In genomic region chr14:25342865-25343565, GRCm38 (mm10) we compare ENCODE assay signal across 13 mouse cellular contexts.
DNase-seq lines count a peak whose midpoint lies in the region; ATAC-seq and TF ChIP-seq lines count a peak whose summit lies in the region.
"Had no signal": no experiment of that assay in that cellular context is flagged by ENCODE, and none has a peak within 500 bp of the region (broad histone marks: within the 10 kb centered on the region; RNA-seq: fewer than 3 reads in every experiment).

No protein-coding gene starts in this region.

- H3K4me1 ChIP-seq in heart, embryonic 16.5 days (ENCODE audit: control insufficient read depth, insufficient read depth, low read length): peaks cover 47% of the 10 kb centered on the region
- peaks cover 9% of the 10 kb centered on the region for H3K4me1 ChIP-seq in heart, adult 2 months (ENCODE audit: control insufficient read depth, insufficient read depth, low read length)
- peaks cover 46% of the 10 kb centered on the region for H3K4me1 ChIP-seq in midbrain, embryonic 10.5 days
- H3K4me1 ChIP-seq in midbrain, embryonic 15.5 days: peaks cover 9% of the 10 kb centered on the region
- H3K4me1 ChIP-seq in limb, embryonic 12.5 days (replicated peaks): peaks cover 77% of the 10 kb centered on the region
- H3K4me1 ChIP-seq in stomach, embryonic 14.5 days (ENCODE audit: control insufficient read depth, insufficient read depth, low read length): peaks cover 28% of the 10 kb centered on the region

- H3K79me2 ChIP-seq in heart, adult 2 months (replicated peaks; ENCODE audit: control insufficient read depth, insufficient read depth, low read length): no peaks in the 10 kb centered on the region

- ATAC-seq in heart, embryonic 16.5 days (replicated peaks; ENCODE audit: extremely low read depth, insufficient read depth, low FRiP score): 0 out of 2 replicates have a peak, but pooled peaks have one; percentile 23
- ATAC-seq in midbrain, embryonic 15.5 days (replicated peaks): no peak
- no peak for ATAC-seq in limb, embryonic 12.5 days (ENCODE audit: insufficient number of reproducible peaks, insufficient read depth, low FRiP score, low TSS enrichment, low read depth)
- no peak for ATAC-seq in stomach, embryonic 14.5 days (ENCODE audit: insufficient number of reproducible peaks, insufficient read depth, low FRiP score, low read depth)

- intact Hi-C loops in heart, adult 2 months (cut with DNase I): no loop called here
- intact Hi-C loops in left cerebral cortex, postnatal 14 days (cut with DNase I): no loop called here

- H3K4me2 ChIP-seq in heart, embryonic 16.5 days (ENCODE audit: low read depth, low read length): no peak overlapping the region
- no peak overlapping the region for H3K4me2 ChIP-seq in midbrain, embryonic 15.5 days
- peak overlapping the region; percentile 19; the same call in 1 of the 2 replicates for H3K4me2 ChIP-seq in limb, embryonic 12.5 days
- H3K4me2 ChIP-seq in stomach, embryonic 14.5 days (replicated peaks; ENCODE audit: low read depth, low read length): no peak overlapping the region
- H3K4me2 ChIP-seq: embryonic facial prominence, embryonic 12.5 days had no signal

- TF ChIP-seq CTCF in heart, adult 2 months (IDR thresholded peaks at IDR 0.05): no peak

- no peak overlapping the region for H3K4me3 ChIP-seq in heart, embryonic 16.5 days (ENCODE audit: low read length)
- H3K4me3 ChIP-seq in heart, adult 2 months: no peak overlapping the region
- no peak overlapping the region for H3K4me3 ChIP-seq in midbrain, embryonic 10.5 days
- no peak overlapping the region for H3K4me3 ChIP-seq in midbrain, embryonic 15.5 days
- H3K4me3 ChIP-seq in limb, embryonic 12.5 days (replicated peaks): no peak overlapping the region
- no peak overlapping the region for H3K4me3 ChIP-seq in stomach, embryonic 14.5 days (ENCODE audit: low read depth, low read length)
- H3K4me3 ChIP-seq: embryonic facial prominence, embryonic 12.5 days; megakaryocyte, embryonic 14.5 days had no signal

- H3K27me3 ChIP-seq in heart, embryonic 16.5 days (ENCODE audit: control insufficient read depth, insufficient read depth, low read length): no peaks in the 10 kb centered on the region
- H3K27me3 ChIP-seq in heart, adult 2 months (ENCODE audit: control insufficient read depth, insufficient read depth, low read length): no peaks in the 10 kb centered on the region
- no peaks in the 10 kb centered on the region; the same call in 1 of the 2 replicates for H3K27me3 ChIP-seq in midbrain, embryonic 10.5 days (ENCODE audit: low read depth, poor library complexity, severe bottlenecking)
- H3K27me3 ChIP-seq in midbrain, embryonic 15.5 days (replicated peaks): no peaks in the 10 kb centered on the region
- no peaks in the 10 kb centered on the region for H3K27me3 ChIP-seq in limb, embryonic 12.5 days
- no peaks in the 10 kb centered on the region for H3K27me3 ChIP-seq in stomach, embryonic 14.5 days (ENCODE audit: control insufficient read depth, insufficient read depth, low read length)
- H3K27me3 ChIP-seq: embryonic facial prominence, embryonic 12.5 days had no signal

- no peak for TF ChIP-seq EP300 in heart, adult 2 months (IDR thresholded peaks at IDR 0.05; ENCODE audit: insufficient read depth, low read depth, low read length)

- peak overlapping the region; percentile 12 for H3K27ac ChIP-seq in heart, embryonic 16.5 days (ENCODE audit: low read length)
- no peak overlapping the region for H3K27ac ChIP-seq in heart, adult 2 months
- peak overlapping the region; percentile 34; the same call in 1 of the 2 replicates for H3K27ac ChIP-seq in midbrain, embryonic 10.5 days (replicated peaks)
- no peak overlapping the region for H3K27ac ChIP-seq in midbrain, embryonic 15.5 days
- H3K27ac ChIP-seq in limb, embryonic 12.5 days: peak overlapping the region; percentile 78
- peak overlapping the region; percentile 48; the same call in 1 of the 2 replicates for H3K27ac ChIP-seq in stomach, embryonic 14.5 days (ENCODE audit: low read length)

- H3K9ac ChIP-seq in heart, embryonic 16.5 days (ENCODE audit: low read length): no peak overlapping the region
- H3K9ac ChIP-seq in heart, adult 2 months (ENCODE audit: low read depth, low read length): no peak overlapping the region
- no peak overlapping the region for H3K9ac ChIP-seq in midbrain, embryonic 15.5 days
- H3K9ac ChIP-seq in limb, embryonic 12.5 days (replicated peaks): no peak overlapping the region
- no peak overlapping the region for H3K9ac ChIP-seq in stomach, embryonic 14.5 days (replicated peaks; ENCODE audit: low read depth, low read length)
- H3K9ac ChIP-seq: embryonic facial prominence, embryonic 12.5 days had no signal

- H3K9me3 ChIP-seq in heart, embryonic 16.5 days (replicated peaks; ENCODE audit: control insufficient read depth, low read length): no peaks in the 10 kb centered on the region
- H3K9me3 ChIP-seq in midbrain, embryonic 10.5 days (replicated peaks): no peaks in the 10 kb centered on the region
- H3K9me3 ChIP-seq in midbrain, embryonic 15.5 days: no peaks in the 10 kb centered on the region
- H3K9me3 ChIP-seq in limb, embryonic 12.5 days: no peaks in the 10 kb centered on the region
- no peaks in the 10 kb centered on the region for H3K9me3 ChIP-seq in stomach, embryonic 14.5 days (ENCODE audit: control insufficient read depth, low read depth, low read length)
- H3K9me3 ChIP-seq: embryonic facial prominence, embryonic 12.5 days; megakaryocyte, embryonic 14.5 days had no signal

- no peak for TF ChIP-seq POLR2A in heart, adult 2 months (IDR thresholded peaks at IDR 0.05; ENCODE audit: insufficient read depth, low read depth, low read length)

- no peak for DNase-seq in heart, adult 2 months
- no peak for DNase-seq in midbrain, embryonic 10.5 days (ENCODE audit: low spot score)
- no peak for DNase-seq in spleen, postnatal 4 days (ENCODE audit: low spot score in 2 of 2)
- no peak for DNase-seq in left cerebral cortex, postnatal 14 days (ENCODE audit: low spot score in 2 of 2)
- DNase-seq: cerebellum, adult 9-11 months; kidney, postnatal 4 days; right cerebral cortex, postnatal 25 days had no signal

- WGBS in heart, embryonic 16.5 days: 45% methylated on average over 4 of the region's 4 CpGs
- 35% methylated on average over 4 of the region's 4 CpGs for WGBS in heart, adult 2 months
- 50% methylated on average over 4 of the region's 4 CpGs for WGBS in midbrain, embryonic 10.5 days
- WGBS in midbrain, embryonic 15.5 days: 63% methylated on average over 4 of the region's 4 CpGs
- 43% methylated on average over 4 of the region's 4 CpGs for WGBS in limb, embryonic 12.5 days
- WGBS in stomach, embryonic 14.5 days: 17% methylated on average over 4 of the region's 4 CpGs

- no peaks in the 10 kb centered on the region for H3K36me3 ChIP-seq in heart, embryonic 16.5 days (ENCODE audit: control insufficient read depth, insufficient read depth)
- no peaks in the 10 kb centered on the region for H3K36me3 ChIP-seq in heart, adult 2 months (ENCODE audit: control insufficient read depth, insufficient read depth, low read length)
- no peaks in the 10 kb centered on the region for H3K36me3 ChIP-seq in midbrain, embryonic 10.5 days
- no peaks in the 10 kb centered on the region for H3K36me3 ChIP-seq in midbrain, embryonic 15.5 days (replicated peaks)
- no peaks in the 10 kb centered on the region for H3K36me3 ChIP-seq in limb, embryonic 12.5 days
- no peaks in the 10 kb centered on the region for H3K36me3 ChIP-seq in stomach, embryonic 14.5 days (ENCODE audit: control insufficient read depth, insufficient read depth, low read length)
- H3K36me3 ChIP-seq: embryonic facial prominence, embryonic 12.5 days had no signal

Comparison
In these comparisons a context has a peak if more than half of its experiments do, and no peak if none do; other contexts are left out.
1. H3K27ac ChIP-seq: peak in heart, embryonic 16.5 days (single experiment), midbrain, embryonic 10.5 days (single experiment), limb, embryonic 12.5 days (single experiment) and stomach, embryonic 14.5 days (single experiment); none in heart, adult 2 months (single experiment) and midbrain, embryonic 15.5 days (single experiment).